Mouse (Mus musculus) adrenal gland, postnatal 14 days (tissue): ENCODE results near the gene Maml3. TPM values are rescaled to one million over a fixed set of nuclear protein-coding genes. Genes with fewer than 3 reads are reported as not detected.

Experiments
- DNase-seq: peaks from one replicate; pipeline ENCODE4 v3.0.0; 2021; ENCODE audit warnings: mixed read lengths
- total RNA-seq: library from RNA; stranded (reverse); gene quantifications from 2 replicates; pipeline ENCODE4 v1.2.3, GENCODE M21; 2021

Gene Maml3
- total RNA-seq, 1 experiment from 2014 or later, result 10.2 TPM

- peak; percentile 53 for DNase-seq
Observed at GRCm38 (mm10) chr3:51778738-51779592, 325.9 kb downstream of the Maml3 start.

- DNase-seq, result no peak
Observed at GRCm38 (mm10) chr3:51778179-51778578, 326.7 kb downstream of the Maml3 start.

GRCm38 (mm10) chr3:51776018-51776611, 328.8 kb downstream of the Maml3 start:
- DNase-seq, result no peak

- DNase-seq, result no peak
Observed at GRCm38 (mm10) chr3:51773587-51773986, 331.3 kb downstream of the Maml3 start.

- no peak for DNase-seq
Observed at GRCm38 (mm10) chr3:51771839-51772630, 332.8 kb downstream of the Maml3 start.

GRCm38 (mm10) chr3:51769196-51769595, 335.7 kb downstream of the Maml3 start:
- peak; percentile 11 for DNase-seq

- no peak for DNase-seq
Observed at GRCm38 (mm10) chr3:51765220-51765923, 339.5 kb downstream of the Maml3 start.

- DNase-seq, result no peak
Observed at GRCm38 (mm10) chr3:51764175-51764574, 340.7 kb downstream of the Maml3 start.

- no peak for DNase-seq
Observed at GRCm38 (mm10) chr3:51762900-51763299, 342.0 kb downstream of the Maml3 start.

- no peak for DNase-seq
Observed at GRCm38 (mm10) chr3:51759534-51759933, 345.3 kb downstream of the Maml3 start.

- no peak for DNase-seq
Observed at GRCm38 (mm10) chr3:51757032-51757431, 347.8 kb downstream of the Maml3 start.

- DNase-seq, result no peak
Observed at GRCm38 (mm10) chr3:51756283-51756682, 348.6 kb downstream of the Maml3 start.

GRCm38 (mm10) chr3:51753262-51753661, 351.6 kb downstream of the Maml3 start:
- no peak for DNase-seq

- no peak for DNase-seq
Observed at GRCm38 (mm10) chr3:51751440-51751839, 353.4 kb downstream of the Maml3 start.

- DNase-seq, result peak; percentile 71
Observed at GRCm38 (mm10) chr3:51749812-51750481, 354.9 kb downstream of the Maml3 start.

GRCm38 (mm10) chr3:51749421-51749811, 355.5 kb downstream of the Maml3 start:
- DNase-seq, result no peak

- no peak for DNase-seq
Observed at GRCm38 (mm10) chr3:51748436-51749376, 356.2 kb downstream of the Maml3 start.

GRCm38 (mm10) chr3:51746816-51747215, 358.1 kb downstream of the Maml3 start:
- DNase-seq, result no peak

- no peak for DNase-seq
Observed at GRCm38 (mm10) chr3:51745162-51745561, 359.7 kb downstream of the Maml3 start.

GRCm38 (mm10) chr3:51744339-51744759, 360.5 kb downstream of the Maml3 start:
- DNase-seq, result no peak
